Mouse (Mus musculus): ENCODE measurements at regions not wholly inside any gene's neighbourhood (a gene's known extent, or its start where the extent isn't known, plus 50 kb on each side); places are given as distances from the start of the nearest gene placed in this dataset.

DNA sequence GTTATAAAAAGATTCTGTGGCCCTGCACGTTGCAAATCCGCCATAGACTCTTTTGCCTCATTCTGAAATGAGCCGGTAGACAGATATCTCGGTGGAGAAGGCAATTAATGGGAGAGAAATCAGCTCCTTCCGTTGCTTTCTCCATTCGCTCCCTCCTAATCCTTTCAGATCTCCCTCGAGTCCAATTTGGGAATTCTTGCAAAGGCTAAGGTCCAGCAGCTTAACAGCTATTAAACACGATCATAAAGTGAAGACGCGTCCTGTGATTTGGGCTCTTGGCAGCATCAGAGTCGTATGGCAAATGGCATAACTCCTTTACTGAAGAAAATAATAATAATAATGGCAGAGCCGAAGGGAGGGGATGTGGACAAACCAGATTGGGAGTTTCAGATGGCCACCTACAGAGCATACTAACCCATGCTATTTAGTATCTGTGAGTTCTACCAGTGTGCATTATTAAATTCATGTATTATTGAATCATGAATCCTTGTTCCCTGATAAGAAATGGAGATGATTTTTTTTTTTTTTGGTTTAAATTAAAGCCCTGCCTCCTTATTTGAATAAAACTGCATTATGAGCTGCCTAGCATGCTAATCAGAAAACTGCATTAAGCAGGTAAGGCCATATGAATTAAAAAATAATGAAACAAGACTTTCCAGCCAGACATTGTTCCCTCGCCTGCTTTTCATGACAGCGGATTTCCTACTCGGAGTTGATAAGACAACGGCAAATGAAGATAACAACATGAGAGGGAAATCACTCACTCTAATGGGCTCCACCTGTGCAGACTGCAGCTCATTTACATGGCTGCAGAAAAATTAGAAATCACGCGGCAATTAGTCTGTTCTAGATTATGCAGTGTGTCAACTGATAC is 246.2 kb upstream of the Meis1 start:
- H3K4me1 ChIP-seq, result no peaks in the 10 kb centered on the region
- H3K4me3 ChIP-seq (replicated peaks), result no peak overlapping the region
- H3K9ac ChIP-seq, result no peak overlapping the region
- no peak overlapping the region for H3K4me2 ChIP-seq
- WGBS, result 79% methylated on average over 18 of the region's 18 CpGs
- no peak for ATAC-seq (replicated peaks; ENCODE audit: low FRiP score)
- H3K27ac ChIP-seq, result no peak overlapping the region
- no peaks in the 10 kb centered on the region for H3K9me3 ChIP-seq (replicated peaks)
- no peaks in the 10 kb centered on the region for H3K27me3 ChIP-seq
- no peaks in the 10 kb centered on the region for H3K36me3 ChIP-seq

DNA sequence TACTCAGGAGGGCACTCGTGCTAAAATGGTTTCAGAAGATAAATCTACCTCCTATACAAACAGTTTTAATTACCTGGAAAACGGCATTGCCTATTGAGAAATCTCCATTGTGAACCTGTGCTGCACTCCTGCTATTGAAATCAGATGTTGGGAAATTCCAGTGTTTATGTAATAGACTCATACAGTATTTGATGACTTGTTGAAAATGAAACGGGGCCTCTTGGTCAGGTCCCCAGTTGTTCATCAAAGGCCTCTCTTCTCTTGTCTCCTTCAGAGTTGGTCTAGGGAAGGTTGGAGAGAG is 246.8 kb upstream of the Meis1 start:
- Histone ChIP-seq H3K9ac (no peak overlapping the region), H3K36me3 (no peaks in the 10 kb centered on the region), H3K4me3 (replicated peaks) (no peak overlapping the region), H3K27me3 (no peaks in the 10 kb centered on the region), H3K4me2 (no peak overlapping the region), H3K9me3 (replicated peaks) (no peaks in the 10 kb centered on the region), H3K4me1 (no peaks in the 10 kb centered on the region), H3K27ac (no peak overlapping the region)
- 51% methylated on average over 3 of the region's 3 CpGs for WGBS
- no peak for ATAC-seq (replicated peaks; ENCODE audit: low FRiP score)

DNA sequence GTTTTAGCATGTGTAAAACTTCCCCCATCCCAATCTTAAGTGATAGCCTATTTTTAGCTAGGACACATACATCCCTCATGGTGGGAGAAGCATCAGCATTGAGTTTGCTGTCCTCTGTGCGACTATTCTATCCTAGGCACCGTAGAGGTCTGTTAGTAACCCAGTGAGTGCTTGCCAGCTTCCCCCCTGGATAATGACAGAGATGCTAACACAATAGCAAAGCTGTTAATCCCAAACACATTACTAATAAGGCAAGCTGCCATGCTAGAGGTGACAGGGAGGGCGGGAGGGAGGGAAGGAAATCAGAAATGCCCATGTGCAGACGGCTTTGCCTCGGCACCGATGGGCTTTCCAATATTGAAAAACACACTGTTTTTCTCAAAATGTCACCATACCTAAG is 272.2 kb upstream of the Meis1 start:
- H3K36me3 ChIP-seq, result no peaks in the 10 kb centered on the region
- H3K27ac ChIP-seq, result no peak overlapping the region
- no peak overlapping the region for H3K9ac ChIP-seq
- WGBS, result 95% methylated on average over 6 of the region's 6 CpGs
- H3K4me2 ChIP-seq, result no peak overlapping the region
- H3K9me3 ChIP-seq (replicated peaks), result no peaks in the 10 kb centered on the region
- no peaks in the 10 kb centered on the region for H3K4me1 ChIP-seq
- ATAC-seq (replicated peaks; ENCODE audit: low FRiP score), result no peak
- H3K4me3 ChIP-seq (replicated peaks), result no peak overlapping the region
- no peaks in the 10 kb centered on the region for H3K27me3 ChIP-seq

DNA sequence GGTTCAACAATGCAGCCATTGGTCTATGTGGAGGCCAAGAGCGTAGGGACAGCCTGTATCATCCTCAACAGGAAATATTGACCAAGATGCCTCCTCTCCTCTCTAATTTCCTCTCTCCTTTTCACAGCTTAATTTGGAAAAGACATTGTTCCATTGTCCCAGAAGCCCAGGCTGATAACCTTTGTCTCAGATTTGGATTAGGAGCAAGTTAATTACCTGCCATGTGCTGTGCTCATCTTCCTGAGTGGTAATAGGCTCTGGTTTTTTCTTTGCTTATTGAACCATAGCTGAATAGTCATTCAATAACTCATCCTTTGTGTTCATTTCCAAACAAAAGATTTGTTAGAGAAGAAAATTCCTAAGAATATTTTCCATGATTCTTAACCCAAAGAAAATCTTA is 280.6 kb upstream of the Meis1 start:
- Histone ChIP-seq H3K9me3 (replicated peaks) (no peaks in the 10 kb centered on the region), H3K4me3 (replicated peaks) (no peak overlapping the region), H3K27me3 (no peaks in the 10 kb centered on the region), H3K36me3 (no peaks in the 10 kb centered on the region), H3K4me1 (no peaks in the 10 kb centered on the region), H3K27ac (no peak overlapping the region), H3K4me2 (no peak overlapping the region), H3K9ac (no peak overlapping the region)
- no peak for ATAC-seq (replicated peaks; ENCODE audit: low FRiP score)
- 97% methylated on average over 1 of the region's 1 CpGs for WGBS

DNA sequence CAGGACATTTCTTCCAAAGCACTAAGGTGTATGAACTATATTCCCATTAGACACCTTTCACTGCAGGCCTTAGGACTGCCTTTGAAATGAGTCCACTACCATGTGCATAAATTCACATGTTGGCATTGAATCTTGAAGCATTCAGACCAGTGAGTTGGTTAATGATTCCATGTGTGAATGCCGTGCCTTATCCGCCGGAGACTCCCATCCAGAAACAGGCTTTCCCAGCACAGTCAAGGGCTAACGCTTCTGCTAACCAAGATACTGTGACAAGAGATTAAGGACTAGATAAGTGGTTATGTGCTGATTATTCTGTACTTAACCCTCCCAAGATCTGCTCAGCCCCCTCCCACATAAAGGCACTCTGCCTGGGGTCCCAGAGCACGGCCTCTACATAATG is 287.9 kb upstream of the Meis1 start:
- peak; percentile 60; the same call in 1 of the 2 replicates for ATAC-seq (replicated peaks; ENCODE audit: low FRiP score)
- 63% methylated on average over 5 of the region's 5 CpGs for WGBS
- Histone ChIP-seq H3K4me3 (replicated peaks) (no peak overlapping the region), H3K9me3 (replicated peaks) (no peaks in the 10 kb centered on the region), H3K27ac (no peak overlapping the region), H3K4me1 (no peaks in the 10 kb centered on the region), H3K27me3 (no peaks in the 10 kb centered on the region), H3K4me2 (no peak overlapping the region), H3K36me3 (no peaks in the 10 kb centered on the region), H3K9ac (no peak overlapping the region)

DNA sequence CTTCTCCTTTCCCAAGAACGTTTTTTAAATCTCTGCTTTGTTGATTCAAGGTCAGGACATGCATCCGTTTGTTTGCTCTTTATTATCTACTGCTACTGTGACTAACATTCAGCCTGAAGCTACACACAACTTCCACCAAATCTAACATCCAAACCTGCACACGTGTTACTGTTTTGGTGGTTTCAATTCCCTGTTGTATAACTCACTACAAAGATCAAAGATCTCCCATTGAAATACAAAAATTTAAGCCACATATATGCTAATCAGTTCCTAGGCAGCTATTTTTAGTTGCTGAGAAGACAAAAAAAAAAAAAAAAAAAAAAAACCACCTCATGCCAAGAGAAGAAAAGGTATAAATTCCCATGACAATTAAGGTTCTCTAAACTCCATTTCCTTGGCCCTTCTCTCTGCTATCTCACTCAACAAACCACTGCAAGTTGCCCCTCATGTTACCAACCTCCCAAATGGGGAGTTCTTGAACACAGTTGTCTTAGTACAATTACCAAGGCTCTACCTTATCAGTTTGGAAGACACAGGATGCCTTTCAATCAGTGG is 312.0 kb upstream of the Meis1 start:
- Histone ChIP-seq H3K9ac (no peak overlapping the region), H3K4me3 (replicated peaks) (no peak overlapping the region), H3K27me3 (no peaks in the 10 kb centered on the region), H3K36me3 (no peaks in the 10 kb centered on the region), H3K9me3 (replicated peaks) (no peaks in the 10 kb centered on the region; the same call in 1 of the 2 replicates), H3K27ac (no peak overlapping the region), H3K4me2 (no peak overlapping the region), H3K4me1 (no peaks in the 10 kb centered on the region)
- WGBS, result 67% methylated on average over 2 of the region's 3 CpGs
- ATAC-seq (replicated peaks; ENCODE audit: low FRiP score), result no peak

DNA sequence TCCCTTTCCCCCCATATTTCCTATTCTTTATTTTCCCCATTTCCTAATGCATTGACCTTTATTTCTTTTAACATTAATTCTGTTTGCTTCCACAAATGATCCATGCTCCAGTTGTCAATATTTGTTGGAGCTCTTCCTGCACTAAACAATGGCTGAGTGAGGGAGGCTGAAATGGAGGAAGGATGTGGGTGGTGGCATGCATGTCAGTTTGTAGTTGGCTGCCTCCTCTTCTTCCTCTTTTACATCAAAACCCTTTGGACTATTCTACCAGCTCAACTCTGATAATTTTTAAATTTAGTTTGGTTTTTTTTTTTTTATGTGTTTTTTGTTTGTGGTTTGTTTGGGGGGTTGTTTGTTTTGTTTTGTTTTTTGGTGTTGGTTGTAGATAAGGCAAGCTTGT is 313.5 kb upstream of the Meis1 start:
- H3K27ac ChIP-seq, result no peak overlapping the region
- no peak overlapping the region for H3K4me3 ChIP-seq (replicated peaks)
- H3K4me1 ChIP-seq, result no peaks in the 10 kb centered on the region
- no peak for ATAC-seq (replicated peaks; ENCODE audit: low FRiP score)
- no peak overlapping the region for H3K4me2 ChIP-seq
- H3K36me3 ChIP-seq, result no peaks in the 10 kb centered on the region
- H3K27me3 ChIP-seq, result no peaks in the 10 kb centered on the region
- no peak overlapping the region for H3K9ac ChIP-seq
- H3K9me3 ChIP-seq (replicated peaks), result no peaks in the 10 kb centered on the region; the same call in 1 of the 2 replicates

DNA sequence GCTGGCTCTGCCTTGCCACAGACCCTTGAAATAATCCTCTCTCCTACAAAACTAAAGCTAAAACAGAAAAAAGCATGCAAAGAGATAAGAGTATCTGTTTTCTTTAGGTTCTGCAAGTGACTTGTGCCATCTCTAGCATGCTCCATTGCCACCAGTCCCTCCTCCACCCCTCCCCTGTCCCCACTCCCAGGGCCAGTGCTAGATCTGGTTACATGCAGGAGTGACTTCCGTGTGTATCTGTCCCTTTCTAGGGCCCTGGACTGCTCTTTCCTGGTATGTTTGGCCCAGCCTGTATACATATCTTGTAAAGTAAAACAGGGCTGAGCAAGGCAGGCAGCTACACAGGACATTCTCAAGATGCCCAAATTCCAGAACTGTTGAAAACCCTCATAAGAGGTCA is 313.9 kb upstream of the Meis1 start:
- no peak overlapping the region for H3K9ac ChIP-seq
- no peaks in the 10 kb centered on the region for H3K36me3 ChIP-seq
- H3K4me2 ChIP-seq, result no peak overlapping the region
- 0 out of 2 replicates have a peak overlapping the region, but pooled peaks have one; percentile 32 for H3K27ac ChIP-seq
- WGBS, result 22% methylated on average over 1 of the region's 1 CpGs
- no peaks in the 10 kb centered on the region for H3K27me3 ChIP-seq
- H3K4me3 ChIP-seq (replicated peaks), result no peak overlapping the region
- ATAC-seq (replicated peaks; ENCODE audit: low FRiP score), result peak; percentile 79
- no peaks in the 10 kb centered on the region; the same call in 1 of the 2 replicates for H3K9me3 ChIP-seq (replicated peaks)
- H3K4me1 ChIP-seq, result no peaks in the 10 kb centered on the region

DNA sequence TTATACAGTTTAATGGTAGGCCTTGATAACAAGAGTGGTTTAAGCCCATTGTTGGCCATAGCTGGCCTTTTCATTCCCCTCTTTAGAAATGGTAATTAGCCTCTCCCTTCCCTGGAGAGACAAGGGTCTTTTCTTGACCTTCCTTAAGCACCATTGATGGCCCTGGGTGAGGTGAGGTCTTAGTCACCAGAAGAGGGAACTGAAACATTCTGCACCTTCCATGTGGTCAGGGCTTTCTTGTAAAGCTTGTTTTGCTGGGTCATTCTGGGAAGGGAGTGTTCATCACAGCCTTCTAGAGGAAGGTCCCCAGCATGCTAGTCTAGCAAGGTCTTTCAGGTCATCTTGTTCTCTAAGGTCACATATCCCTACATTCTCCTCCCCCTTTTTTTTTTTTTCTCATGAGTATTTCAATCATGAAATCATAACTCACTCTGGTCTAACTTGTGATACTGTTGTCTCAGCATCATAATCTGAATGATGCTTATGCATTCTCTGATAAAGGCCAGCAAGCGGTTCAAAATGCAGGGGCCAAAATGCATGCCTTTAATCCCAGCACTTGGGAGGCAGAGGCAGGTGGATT is 315.2 kb upstream of the Meis1 start:
- H3K9me3 ChIP-seq (replicated peaks), result no peaks in the 10 kb centered on the region; the same call in 1 of the 2 replicates
- H3K27ac ChIP-seq, result no peak overlapping the region
- 100% methylated on average over 1 of the region's 1 CpGs for WGBS
- H3K4me3 ChIP-seq (replicated peaks), result no peak overlapping the region
- H3K4me2 ChIP-seq, result no peak overlapping the region
- ATAC-seq (replicated peaks; ENCODE audit: low FRiP score), result no peak
- H3K4me1 ChIP-seq, result no peaks in the 10 kb centered on the region
- no peaks in the 10 kb centered on the region for H3K27me3 ChIP-seq
- no peaks in the 10 kb centered on the region for H3K36me3 ChIP-seq
- no peak overlapping the region for H3K9ac ChIP-seq

DNA sequence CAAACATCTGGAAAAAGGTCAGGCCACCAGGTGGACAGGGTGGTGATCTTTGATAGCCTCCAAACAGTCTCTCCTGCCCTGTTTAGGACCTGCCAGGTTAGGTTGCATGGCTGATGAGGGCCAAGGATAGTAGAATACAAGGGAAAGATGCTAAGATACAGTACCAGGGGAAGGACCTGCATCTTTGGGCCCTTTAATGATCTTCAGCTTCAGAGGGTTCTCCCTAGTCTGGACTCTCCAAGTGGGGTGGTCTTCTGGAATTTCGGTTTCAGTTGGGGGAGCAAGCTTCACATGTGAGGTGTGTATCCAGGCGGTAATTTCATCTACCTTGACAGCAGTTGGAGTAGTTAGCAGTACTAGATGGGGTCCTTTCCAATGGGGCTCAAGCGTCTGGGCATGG is 316.6 kb upstream of the Meis1 start:
- no peak overlapping the region for H3K4me3 ChIP-seq (replicated peaks)
- 88% methylated on average over 3 of the region's 3 CpGs for WGBS
- H3K36me3 ChIP-seq, result no peaks in the 10 kb centered on the region
- H3K4me2 ChIP-seq, result no peak overlapping the region
- no peaks in the 10 kb centered on the region for H3K4me1 ChIP-seq
- H3K27me3 ChIP-seq, result no peaks in the 10 kb centered on the region
- H3K27ac ChIP-seq, result no peak overlapping the region
- ATAC-seq (replicated peaks; ENCODE audit: low FRiP score), result no peak
- H3K9me3 ChIP-seq (replicated peaks), result no peaks in the 10 kb centered on the region; the same call in 1 of the 2 replicates
- H3K9ac ChIP-seq, result no peak overlapping the region

DNA sequence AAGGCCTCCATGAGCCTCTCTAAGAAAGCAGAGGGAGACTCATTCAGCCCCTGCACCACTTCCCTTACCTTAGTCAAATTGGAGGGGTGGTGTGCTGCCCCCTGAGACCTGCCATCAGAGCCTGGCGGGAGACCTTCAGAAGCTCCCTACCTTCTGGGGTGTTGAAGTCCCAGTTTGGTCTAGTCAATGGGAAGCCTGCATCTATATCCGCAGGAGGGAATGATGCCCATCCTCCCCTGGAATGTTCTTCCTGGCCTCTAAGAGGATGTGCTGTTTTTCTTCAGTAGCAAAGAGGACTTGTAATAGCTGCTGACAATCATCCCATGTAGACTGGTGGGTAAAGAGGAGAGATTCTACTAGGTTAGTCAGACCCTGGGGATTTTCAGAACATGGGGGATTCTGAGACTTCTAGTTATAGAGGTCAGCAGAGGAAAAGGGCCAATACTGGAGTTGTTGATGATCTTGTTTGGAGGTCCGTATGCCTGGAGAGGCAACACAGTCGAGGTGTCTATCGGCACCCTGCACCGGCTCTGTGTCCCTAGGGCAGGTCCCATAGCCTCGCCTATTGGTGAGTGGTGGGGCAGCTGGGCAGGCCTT is 321.0 kb upstream of the Meis1 start:
- ATAC-seq (replicated peaks; ENCODE audit: low FRiP score), result no peak
- H3K27me3 ChIP-seq, result no peaks in the 10 kb centered on the region
- no peaks in the 10 kb centered on the region for H3K36me3 ChIP-seq

DNA sequence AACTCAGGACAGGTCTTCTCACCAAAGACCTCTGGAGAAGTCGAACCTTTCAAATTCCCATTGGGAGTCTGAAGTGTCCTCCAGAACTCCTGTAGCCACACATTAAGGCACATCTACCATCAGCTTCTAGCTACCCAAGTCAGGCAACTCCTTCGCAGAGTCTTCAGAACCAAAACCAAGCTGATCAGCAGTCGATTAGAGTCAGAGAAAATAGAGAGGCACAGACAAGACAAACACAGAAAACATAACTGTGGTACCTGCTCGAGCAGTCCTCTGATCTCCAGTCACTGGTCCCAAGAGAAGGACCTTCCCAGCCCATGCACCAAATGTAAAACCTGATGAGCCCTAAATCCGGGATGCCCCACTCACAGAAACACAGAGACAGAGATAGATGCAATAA is 322.1 kb upstream of the Meis1 start:
- H3K4me3 ChIP-seq (replicated peaks), result no peak overlapping the region
- H3K9me3 ChIP-seq (replicated peaks), result no peaks in the 10 kb centered on the region
- H3K27me3 ChIP-seq, result no peaks in the 10 kb centered on the region
- WGBS, result 86% methylated on average over 5 of the region's 5 CpGs
- H3K4me1 ChIP-seq, result no peaks in the 10 kb centered on the region
- no peak overlapping the region for H3K9ac ChIP-seq
- H3K36me3 ChIP-seq, result no peaks in the 10 kb centered on the region
- no peak overlapping the region for H3K27ac ChIP-seq
- no peak for ATAC-seq (replicated peaks; ENCODE audit: low FRiP score)
- H3K4me2 ChIP-seq, result no peak overlapping the region

More for the DNA sequence above, 321.0 kb upstream of the Meis1 start:
- H3K4me3 ChIP-seq (replicated peaks), result no peak overlapping the region
- WGBS, result 92% methylated on average over 7 of the region's 7 CpGs
- H3K9me3 ChIP-seq (replicated peaks), result no peaks in the 10 kb centered on the region
- H3K9ac ChIP-seq, result no peak overlapping the region
- H3K4me1 ChIP-seq, result no peaks in the 10 kb centered on the region
- H3K4me2 ChIP-seq, result no peak overlapping the region
- H3K27ac ChIP-seq, result no peak overlapping the region
